Comparison of ENCODE assay signal across 23 mouse cellular contexts in genomic region chr8:22242986-22243385, GRCm38 (mm10). TPM values are rescaled to one million over a fixed set of nuclear protein-coding genes. Genes with fewer than 3 reads are reported as not detected.
"Had no signal": no experiment of that assay in that cellular context is flagged by ENCODE, and none has a peak within 500 bp of the region (broad histone marks: within the 10 kb centered on the region; RNA-seq: fewer than 3 reads in every experiment).

No protein-coding gene starts in this region.

- DNase-seq: left cerebral cortex, postnatal 4 days; liver; liver, embryonic 13.5 days; liver, postnatal 0 days; lung, adult 18-20 months; lung, adult 2 months; lung, embryonic 14.5 days; lung, postnatal 10 days; lung, postnatal 14 days; lung, postnatal 36 days; lung, postnatal 4 days; midbrain, embryonic 14.5 days had no signal

RNA-seq across cellular contexts. Expression of gene Thsd1, which starts 15.9 kb away (rescaled TPM):
- total RNA-seq: monocyte, adult 5-6 weeks had no signal

RNA-seq across cellular contexts. Expression of gene Tpte, which starts 40.3 kb away (rescaled TPM):
- total RNA-seq: left cerebral cortex, adult 8-10 months; left cerebral cortex, postnatal 10 days; left cerebral cortex, postnatal 14 days; left cerebral cortex, postnatal 25 days; left cerebral cortex, postnatal 36 days; left cerebral cortex, postnatal 4 days; liver, adult 2 months; megakaryocyte progenitor cell, adult 5-6 weeks; megakaryocyte, adult 5-6 weeks; megakaryocyte-erythroid progenitor cell, adult 5-6 weeks; midbrain, postnatal 0 days; monocyte, adult 5-6 weeks had no signal
